Mouse (Mus musculus) intestine, postnatal 0 days (tissue): ENCODE results near the gene Smu1. TPM values are rescaled to one million over a fixed set of nuclear protein-coding genes. Genes with fewer than 3 reads are reported as not detected.
A peak's percentile ranks its signal among the peaks of the same experiment; 100 is the strongest.

ENCODE experiments used
- ATAC-seq: fragments of 200-750 bp; cut with Nextera tagmentation; 2 replicates; pipeline ENCODE4 v1.8.0; 2017; ENCODE audit warnings: mild to moderate bottlenecking, moderate TSS enrichment, moderate library complexity
- H3K27ac ChIP-seq: fragments of 300-500 bp; sonication (generic); 2 replicates; pipeline ENCODE4 v1.5.1; 2014; ENCODE audit warnings: mild to moderate bottlenecking, low read depth, low read length, moderate library complexity
- H3K27me3 ChIP-seq: fragments of 300-500 bp; sonication (generic); replicated peaks from 2 replicates; pipeline ENCODE4 v1.6.1; 2014; ENCODE audit warnings: low read length, mixed read lengths; ENCODE audit not compliant: control insufficient read depth, insufficient read depth
- H3K36me3 ChIP-seq: fragments of 300-500 bp; sonication (generic); 2 replicates; pipeline ENCODE4 v1.6.1; 2014; ENCODE audit warnings: mild to moderate bottlenecking, moderate library complexity; ENCODE audit not compliant: control insufficient read depth, insufficient read depth
- H3K4me1 ChIP-seq: fragments of 300-500 bp; sonication (generic); replicated peaks from 2 replicates; pipeline ENCODE4 v1.6.1; 2014; ENCODE audit warnings: antibody characterized with exemption, low read length, mixed read lengths; ENCODE audit not compliant: control insufficient read depth, insufficient read depth
- H3K4me2 ChIP-seq: fragments of 300-500 bp; sonication (generic); replicated peaks from 2 replicates; pipeline ENCODE4 v1.6.1; 2014; ENCODE audit warnings: low read depth, mild to moderate bottlenecking, moderate library complexity
- H3K4me3 ChIP-seq: fragments of 300-500 bp; sonication (generic); 2 replicates; pipeline ENCODE4 v1.5.1; 2014; ENCODE audit warnings: low read depth, low read length
- H3K9ac ChIP-seq: fragments of 300-500 bp; sonication (generic); 2 replicates; pipeline ENCODE4 v1.6.1; 2014; ENCODE audit warnings: mild to moderate bottlenecking, low read depth, low read length
- H3K9me3 ChIP-seq: fragments of 300-500 bp; sonication (generic); 2 replicates; pipeline ENCODE4 v1.6.1; 2016; ENCODE audit warnings: mixed run types; ENCODE audit not compliant: control insufficient read depth
- CTCF ChIP-seq: sonication (generic); IDR thresholded peaks from 2 replicates; pipeline ENCODE4 v1.5.1; 2016; ENCODE audit warnings: low read depth, mild to moderate bottlenecking, control low read depth, antibody characterized with exemption, moderate library complexity
- WGBS: fragments of 180-500 bp; shearing (Covaris S2); extraction: QIAGEN DNeasy Blood & Tissue Kit; methylation state at CpG from one replicate; pipeline ENCODE4 v1.1.7; 2014; 5-methylcytosine and 5-hydroxymethylcytosine counted together
- polyA plus RNA-seq: library from polyadenylated mRNA; unstranded; fragments of >200 nt; fragmentation: Nextera tagmentation; extraction: Ambion mirVana; gene quantifications from 2 replicates; pipeline ENCODE4 v1.2.1, GENCODE M21; 2015

Smu1 gene
- polyA plus RNA-seq, 1 experiment from 2014 or later, result 72.1 TPM

GRCm38 (mm10) chr4:40774279-40775259, 16.8 kb upstream of the Smu1 start:
- peaks cover 13% of the 10 kb centered on the region; the same call in 1 of the 2 replicates for H3K27me3 ChIP-seq

GRCm38 (mm10) chr4:40759876-40760275, 2.2 kb upstream of the Smu1 start:
- TF ChIP-seq CTCF, result no peak
- Histone ChIP-seq H3K9me3 (no peaks in the 10 kb centered on the region), H3K4me3 (no peak overlapping the region), H3K4me1 (no peaks in the 10 kb centered on the region), H3K27ac (no peak overlapping the region), H3K36me3 (peaks cover under 1% of the 10 kb centered on the region; the same call in 1 of the 2 replicates), H3K4me2 (no peak overlapping the region), H3K27me3 (no peaks in the 10 kb centered on the region), H3K9ac (no peak overlapping the region)
- no peak for ATAC-seq
- WGBS, result 59% methylated on average over 5 of the region's 5 CpGs

More at GRCm38 (mm10) chr4:40774279-40775259, 16.8 kb upstream of the Smu1 start:
- WGBS, result 16% methylated on average over 12 of the region's 12 CpGs
- no peaks in the 10 kb centered on the region for H3K36me3 ChIP-seq
- H3K4me3 ChIP-seq, result no peak overlapping the region
- peak; percentile 52; the same call in 1 of the 2 replicates for ATAC-seq
- no peaks in the 10 kb centered on the region for H3K9me3 ChIP-seq
- H3K9ac ChIP-seq, result no peak overlapping the region
- H3K4me2 ChIP-seq, result peak overlapping the region; percentile 54
- H3K27ac ChIP-seq, result no peak overlapping the region
- H3K4me1 ChIP-seq, result no peaks in the 10 kb centered on the region
- peak; percentile 95 for TF ChIP-seq CTCF

GRCm38 (mm10) chr4:40757157-40757779, 455 bp downstream of the Smu1 start:
- peak; percentile 64 for ATAC-seq
- H3K27me3 ChIP-seq, result no peaks in the 10 kb centered on the region
- TF ChIP-seq CTCF, result no peak
- H3K4me1 ChIP-seq, result no peaks in the 10 kb centered on the region
- H3K9me3 ChIP-seq, result no peaks in the 10 kb centered on the region
- peaks cover 24% of the 10 kb centered on the region for H3K36me3 ChIP-seq
- H3K9ac ChIP-seq, result peak overlapping the region; percentile 92
- under 1% methylated on average over 39 of the region's 39 CpGs for WGBS
- peak overlapping the region; percentile 100 for H3K4me3 ChIP-seq
- H3K27ac ChIP-seq, result peak overlapping the region; percentile 84
- peak overlapping the region; percentile 74 for H3K4me2 ChIP-seq

GRCm38 (mm10) chr4:40735351-40735750, 22.4 kb downstream of the Smu1 start:
- Histone ChIP-seq H3K4me2 (no peak overlapping the region), H3K9ac (no peak overlapping the region), H3K4me3 (no peak overlapping the region), H3K9me3 (no peaks in the 10 kb centered on the region), H3K4me1 (no peaks in the 10 kb centered on the region), H3K27me3 (no peaks in the 10 kb centered on the region), H3K36me3 (peaks cover 53% of the 10 kb centered on the region), H3K27ac (no peak overlapping the region)
- TF ChIP-seq CTCF, result no peak
- WGBS, result 66% methylated on average over 1 of the region's 1 CpGs
- ATAC-seq, result no peak

- Histone ChIP-seq H3K4me2 (no peak overlapping the region), H3K9me3 (no peaks in the 10 kb centered on the region), H3K9ac (no peak overlapping the region), H3K36me3 (peaks cover 63% of the 10 kb centered on the region), H3K4me3 (no peak overlapping the region), H3K27ac (no peak overlapping the region), H3K4me1 (no peaks in the 10 kb centered on the region), H3K27me3 (no peaks in the 10 kb centered on the region)
- no peak for ATAC-seq
- TF ChIP-seq CTCF, result no peak
Measured at GRCm38 (mm10) chr4:40731262-40731661, 26.5 kb downstream of the Smu1 start.

GRCm38 (mm10) chr4:40727247-40727646, 30.5 kb downstream of the Smu1 start:
- peaks cover 50% of the 10 kb centered on the region for H3K36me3 ChIP-seq
- H3K4me1 ChIP-seq, result no peaks in the 10 kb centered on the region
- no peak overlapping the region for H3K9ac ChIP-seq
- H3K4me3 ChIP-seq, result no peak overlapping the region
- H3K4me2 ChIP-seq, result no peak overlapping the region
- H3K9me3 ChIP-seq, result no peaks in the 10 kb centered on the region
- peak; percentile 53 for TF ChIP-seq CTCF
- H3K27ac ChIP-seq, result no peak overlapping the region
- H3K27me3 ChIP-seq, result no peaks in the 10 kb centered on the region
- no peak for ATAC-seq
- WGBS, result 70% methylated on average over 1 of the region's 1 CpGs
